Mouse (Mus musculus) layer of hippocampus, adult 9-10 months (tissue): ENCODE data around the gene Apoa4.

Experiments
- DNase-seq: peaks from one replicate; pipeline ENCODE4 v3.0.0; 2022; ENCODE audit warnings: low spot score

Apoa4 gene

GRCm38 (mm10) chr9:46240526-46241153, at the start of gene Apoa4:
Apoa4 (plus strand) TSS chr9:46240696.
- no peak for DNase-seq

GRCm38 (mm10) chr9:46191234-46191633, 49.3 kb upstream of the Apoa4 start:
- no peak for DNase-seq

DNA sequence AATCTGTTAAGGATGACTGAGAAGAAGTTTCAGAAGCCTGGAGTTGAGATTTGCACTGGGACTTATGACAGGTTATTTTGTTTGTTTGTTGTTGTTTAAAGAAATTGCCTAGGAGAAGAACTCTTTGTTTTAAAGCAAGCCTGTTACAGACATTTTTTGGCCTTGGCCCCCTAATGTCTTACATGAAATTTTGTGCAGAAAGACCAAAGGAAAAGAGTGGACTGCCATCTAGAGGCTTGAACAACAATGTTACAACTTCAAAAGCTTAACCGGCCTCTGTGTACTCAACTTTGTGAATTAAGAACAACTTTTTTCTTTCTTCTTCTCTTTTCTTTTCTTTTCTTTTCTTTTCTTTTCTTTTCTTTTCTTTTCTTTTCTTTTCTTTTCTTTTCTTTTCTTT, 48.9 kb upstream of the Apoa4 start:
- DNase-seq: no peak

DNA sequence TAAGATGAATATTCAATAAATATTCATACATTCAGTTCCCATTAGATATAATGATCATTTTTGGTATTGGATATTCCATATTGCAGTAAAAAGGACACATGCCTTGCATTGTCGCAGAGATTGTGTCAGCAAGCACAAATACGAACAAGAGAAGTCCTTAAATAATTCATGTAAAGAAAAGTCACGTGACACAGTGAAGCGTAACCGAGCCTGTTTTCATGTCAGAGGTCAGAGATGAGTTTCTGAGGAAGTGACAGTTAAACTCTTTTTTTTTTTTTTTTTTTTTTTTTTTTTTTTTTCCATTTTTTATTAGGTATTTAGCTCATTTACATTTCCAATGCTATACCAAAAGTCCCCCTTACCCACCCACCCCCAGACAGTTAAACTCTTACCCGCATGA, 47.9 kb upstream of the Apoa4 start:
- DNase-seq: no peak

- no peak for DNase-seq
Measured at GRCm38 (mm10) chr9:46194809-46195208, 45.7 kb upstream of the Apoa4 start.

DNA sequence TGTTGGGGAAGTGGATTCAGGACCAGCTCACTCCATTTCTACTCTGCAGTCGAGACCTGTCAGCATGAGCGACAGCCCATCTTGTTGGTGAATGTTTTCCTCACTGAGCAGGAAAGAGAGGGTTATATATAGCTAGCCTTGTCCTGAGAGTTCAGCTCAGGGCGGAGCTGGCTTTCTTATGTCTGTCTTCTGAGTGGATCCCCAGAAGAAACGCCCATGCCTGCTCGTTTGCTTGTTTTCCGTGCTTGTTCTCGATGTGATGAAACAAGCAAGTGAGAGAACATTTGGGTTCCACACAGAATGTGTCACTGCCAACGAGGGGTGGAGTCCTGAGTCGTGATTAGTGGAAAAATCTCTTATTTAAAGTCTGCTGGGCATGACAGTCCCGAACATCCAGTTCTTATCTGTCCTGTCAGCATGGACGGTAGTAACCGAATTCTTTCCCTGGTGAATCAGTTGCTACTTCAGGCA, 43.8 kb upstream of the Apoa4 start:
- no peak for DNase-seq

DNA sequence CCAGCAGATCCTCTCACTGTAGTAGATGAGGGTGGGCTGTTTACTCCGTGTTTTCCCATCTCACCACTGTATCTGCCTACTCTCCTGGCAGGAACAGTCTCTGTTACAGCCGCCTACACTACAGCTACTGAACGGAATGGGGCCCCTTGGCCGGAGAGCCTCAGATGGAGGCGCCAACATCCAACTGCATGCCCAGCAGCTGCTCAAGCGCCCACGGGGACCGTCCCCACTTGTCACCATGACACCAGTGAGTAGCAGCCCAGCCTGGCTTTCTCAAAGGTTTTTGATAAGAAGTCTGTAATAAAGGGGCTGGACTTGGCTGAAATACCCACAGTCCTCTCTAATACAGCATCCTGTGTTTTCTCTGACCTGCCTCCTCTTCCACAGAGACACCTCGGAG, 42.0 kb upstream of the Apoa4 start:
- no peak for DNase-seq

DNA sequence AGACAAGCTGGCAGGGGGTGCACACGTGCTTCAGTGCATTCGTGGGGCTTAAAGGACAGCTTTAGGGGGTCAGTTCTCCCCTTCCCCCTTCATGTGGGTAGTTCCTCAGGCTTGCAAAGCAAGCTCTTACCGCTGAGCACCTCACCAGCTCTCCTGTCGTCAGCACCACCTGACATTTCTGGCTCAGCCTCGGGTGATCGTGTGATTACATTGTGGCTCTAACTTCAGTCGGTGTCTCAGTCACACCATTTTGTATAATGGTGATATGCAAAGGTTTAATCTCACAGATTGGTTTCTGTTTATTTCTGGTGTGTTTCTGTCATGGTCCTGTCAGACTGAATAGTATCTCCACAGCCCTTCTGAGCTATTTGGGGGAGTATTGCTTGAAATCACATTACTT, 41.6 kb upstream of the Apoa4 start:
- DNase-seq: no peak

DNA sequence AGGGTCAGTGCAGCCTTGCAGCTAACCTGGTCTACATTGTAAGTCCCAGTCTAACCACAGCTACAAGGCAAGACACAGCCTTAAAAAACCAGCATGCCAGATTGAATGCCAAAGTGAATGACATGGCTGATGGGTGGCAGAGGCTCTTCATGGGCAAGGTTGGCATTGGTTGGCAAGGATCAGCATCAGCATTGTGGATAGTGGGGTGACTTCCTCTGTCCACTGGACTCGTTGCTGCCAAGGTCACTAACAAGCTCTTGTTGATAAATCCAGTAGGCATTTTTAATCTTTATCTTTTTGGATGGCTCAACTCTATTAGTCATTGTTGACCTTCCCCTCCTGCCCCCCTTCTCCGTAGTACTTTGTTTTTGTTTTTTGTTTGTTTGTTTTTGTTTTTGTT, 40.9 kb upstream of the Apoa4 start:
- DNase-seq: no peak

- DNase-seq: no peak
Measured at GRCm38 (mm10) chr9:46206834-46207500, 33.5 kb upstream of the Apoa4 start.

- no peak for DNase-seq
Measured at GRCm38 (mm10) chr9:46207501-46207869, 33.0 kb upstream of the Apoa4 start.

- DNase-seq: no peak
Measured at GRCm38 (mm10) chr9:46208401-46208974, 32.0 kb upstream of the Apoa4 start.

GRCm38 (mm10) chr9:46210473-46210872, 30.0 kb upstream of the Apoa4 start:
- DNase-seq: no peak

DNA sequence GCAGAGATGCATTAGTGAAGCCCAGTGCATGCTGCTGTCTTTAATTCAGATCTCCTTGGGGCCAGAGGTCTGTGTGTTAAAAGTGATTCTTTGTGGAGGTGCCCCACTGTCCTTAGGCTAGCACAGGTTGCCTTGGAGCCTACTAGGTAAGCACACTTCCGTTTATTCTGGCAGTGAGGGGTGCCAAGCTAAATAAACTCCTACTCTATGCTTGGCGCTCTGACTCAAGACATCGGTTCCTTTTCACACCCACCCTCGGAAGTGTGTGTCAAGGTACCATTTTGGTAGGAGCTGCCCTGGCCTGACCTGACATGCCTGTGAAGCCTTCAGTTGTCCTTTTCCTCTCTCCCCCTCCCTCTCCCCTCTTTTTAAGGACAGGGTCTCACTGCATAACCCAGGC, 26.2 kb upstream of the Apoa4 start:
- no peak for DNase-seq

GRCm38 (mm10) chr9:46214946-46215337, 25.6 kb upstream of the Apoa4 start:
- DNase-seq: no peak

GRCm38 (mm10) chr9:46215338-46216322, 24.9 kb upstream of the Apoa4 start:
- DNase-seq: no peak

GRCm38 (mm10) chr9:46216744-46217470, 23.6 kb upstream of the Apoa4 start:
- DNase-seq: no peak

DNA sequence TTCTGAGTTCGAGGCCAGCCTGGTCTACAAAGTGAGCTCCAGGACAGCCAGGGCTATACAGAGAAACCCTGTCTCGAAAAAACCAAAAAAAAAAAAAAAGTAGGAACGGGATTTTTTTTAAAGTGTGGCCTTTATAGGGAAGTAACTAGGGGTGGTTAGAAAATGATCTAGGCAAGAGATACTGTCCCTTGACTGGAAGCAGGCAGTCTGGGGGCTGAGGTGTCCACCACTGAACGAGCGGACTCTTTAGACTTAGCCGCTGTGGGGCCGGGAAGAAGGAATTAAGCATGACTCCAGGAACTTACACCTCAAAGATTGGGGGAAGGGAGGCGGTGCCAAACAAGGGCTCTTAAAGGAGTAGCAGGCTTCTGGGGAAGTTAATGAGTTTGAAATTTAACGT, 22.3 kb upstream of the Apoa4 start:
- no peak for DNase-seq

- no peak for DNase-seq
Measured at GRCm38 (mm10) chr9:46223090-46223489, 17.4 kb upstream of the Apoa4 start.

GRCm38 (mm10) chr9:46224101-46224500, 16.4 kb upstream of the Apoa4 start:
- no peak for DNase-seq

- DNase-seq: no peak
Measured at GRCm38 (mm10) chr9:46224945-46225660, 15.4 kb upstream of the Apoa4 start.
